Mouse (Mus musculus): Measurements from ENCODE around the gene Basp1. TPM values are rescaled to one million over a fixed set of nuclear protein-coding genes. Genes with fewer than 3 reads are reported as not detected.
"Not testable (repeated sequence)": the region's sequence is repeated elsewhere in the genome, so short reads cannot be mapped to it uniquely, and the experiment has no call there.

Basp1 gene
- total RNA-seq (2017): 1.6 to 17.8 TPM (median 16.7 TPM) in 3 replicates

- no peak for ATAC-seq (replicated peaks; ENCODE audit: insufficient number of reproducible peaks, low FRiP score, low TSS enrichment, poor library complexity, severe bottlenecking)
Measured at GRCm38 (mm10) chr15:25413378-25413901, at the start of gene Basp1. Gene Basp1, minus strand, starts transcription at chr15:25413764.

GRCm38 (mm10) chr15:25463076-25463475 is 49.5 kb upstream of the Basp1 start:
- ATAC-seq (replicated peaks; ENCODE audit: insufficient number of reproducible peaks, low FRiP score, low TSS enrichment, poor library complexity, severe bottlenecking): not testable (repeated sequence)

GRCm38 (mm10) chr15:25462056-25462762 is 48.6 kb upstream of the Basp1 start:
- ATAC-seq (replicated peaks; ENCODE audit: insufficient number of reproducible peaks, low FRiP score, low TSS enrichment, poor library complexity, severe bottlenecking): no peak

- no peak for ATAC-seq (replicated peaks; ENCODE audit: insufficient number of reproducible peaks, low FRiP score, low TSS enrichment, poor library complexity, severe bottlenecking)
Measured at GRCm38 (mm10) chr15:25459901-25460300, 46.3 kb upstream of the Basp1 start.

GRCm38 (mm10) chr15:25457421-25457820 is 43.9 kb upstream of the Basp1 start:
- ATAC-seq (replicated peaks; ENCODE audit: insufficient number of reproducible peaks, low FRiP score, low TSS enrichment, poor library complexity, severe bottlenecking): no peak

- no peak for ATAC-seq (replicated peaks; ENCODE audit: insufficient number of reproducible peaks, low FRiP score, low TSS enrichment, poor library complexity, severe bottlenecking)
Measured at GRCm38 (mm10) chr15:25453538-25453937, 40.0 kb upstream of the Basp1 start.

- ATAC-seq (replicated peaks; ENCODE audit: insufficient number of reproducible peaks, low FRiP score, low TSS enrichment, poor library complexity, severe bottlenecking): no peak
Measured at GRCm38 (mm10) chr15:25449348-25449747, 35.8 kb upstream of the Basp1 start.

- no peak for ATAC-seq (replicated peaks; ENCODE audit: insufficient number of reproducible peaks, low FRiP score, low TSS enrichment, poor library complexity, severe bottlenecking)
Measured at GRCm38 (mm10) chr15:25448703-25449340, 35.3 kb upstream of the Basp1 start.

- no peak for ATAC-seq (replicated peaks; ENCODE audit: insufficient number of reproducible peaks, low FRiP score, low TSS enrichment, poor library complexity, severe bottlenecking)
Measured at GRCm38 (mm10) chr15:25447136-25447535, 33.6 kb upstream of the Basp1 start.

- no peak for ATAC-seq (replicated peaks; ENCODE audit: insufficient number of reproducible peaks, low FRiP score, low TSS enrichment, poor library complexity, severe bottlenecking)
Measured at GRCm38 (mm10) chr15:25446155-25446487, 32.6 kb upstream of the Basp1 start.

- ATAC-seq (replicated peaks; ENCODE audit: insufficient number of reproducible peaks, low FRiP score, low TSS enrichment, poor library complexity, severe bottlenecking): no peak
Measured at GRCm38 (mm10) chr15:25445361-25446154, 32.0 kb upstream of the Basp1 start.

- ATAC-seq (replicated peaks; ENCODE audit: insufficient number of reproducible peaks, low FRiP score, low TSS enrichment, poor library complexity, severe bottlenecking): no peak
Measured at GRCm38 (mm10) chr15:25444208-25444607, 30.6 kb upstream of the Basp1 start.

- no peak for ATAC-seq (replicated peaks; ENCODE audit: insufficient number of reproducible peaks, low FRiP score, low TSS enrichment, poor library complexity, severe bottlenecking)
Measured at GRCm38 (mm10) chr15:25443140-25443790, 29.7 kb upstream of the Basp1 start.

- no peak for ATAC-seq (replicated peaks; ENCODE audit: insufficient number of reproducible peaks, low FRiP score, low TSS enrichment, poor library complexity, severe bottlenecking)
Measured at GRCm38 (mm10) chr15:25441868-25442185, 28.3 kb upstream of the Basp1 start.

GRCm38 (mm10) chr15:25440991-25441867 is 27.7 kb upstream of the Basp1 start:
- no peak for ATAC-seq (replicated peaks; ENCODE audit: insufficient number of reproducible peaks, low FRiP score, low TSS enrichment, poor library complexity, severe bottlenecking)

GRCm38 (mm10) chr15:25440317-25440716 is 26.8 kb upstream of the Basp1 start:
- no peak for ATAC-seq (replicated peaks; ENCODE audit: insufficient number of reproducible peaks, low FRiP score, low TSS enrichment, poor library complexity, severe bottlenecking)

GRCm38 (mm10) chr15:25432341-25432740 is 18.8 kb upstream of the Basp1 start:
- no peak for ATAC-seq (replicated peaks; ENCODE audit: insufficient number of reproducible peaks, low FRiP score, low TSS enrichment, poor library complexity, severe bottlenecking)

- ATAC-seq (replicated peaks; ENCODE audit: insufficient number of reproducible peaks, low FRiP score, low TSS enrichment, poor library complexity, severe bottlenecking): no peak
Measured at GRCm38 (mm10) chr15:25430167-25430566, 16.6 kb upstream of the Basp1 start.

Data from monocyte, adult 5-6 weeks (primary cell).